Mouse (Mus musculus): ENCODE data around the gene Tmem266. TPM values are rescaled to one million over a fixed set of nuclear protein-coding genes. Genes with fewer than 3 reads are reported as not detected.

The Tmem266 gene
- polyA plus RNA-seq (2012; ENCODE audit: insufficient read depth, insufficient read length, missing spikeins), result not detected in 2 replicates

GRCm38 (mm10) chr9:55326515-55327233 lies at the start of gene Tmem266, which contains the start of gene Nrg4:
Tmem266 (plus strand) TSS chr9:55326913.
Nrg4 (minus strand) TSS chr9:55326844.
- Histone ChIP-seq H3K4me1 (ENCODE audit: control insufficient read depth, insufficient read depth, low read length) (no peaks in the 10 kb centered on the region), H3K27ac (ENCODE audit: insufficient read depth, low read depth, low read length) (no peak within 1 kb of the TSS), H3K4me3 (ENCODE audit: insufficient read depth, low read length) (peak within 1 kb of the TSS; percentile 95)
- TF ChIP-seq CTCF (IDR thresholded peaks at IDR 0.05; ENCODE audit: low read depth, low read length) (no peak), POLR2A (IDR thresholded peaks at IDR 0.05; ENCODE audit: borderline replicate concordance, low read depth, low read length) (no peak)

GRCm38 (mm10) chr9:55277562-55277961 lies 49.2 kb upstream of the Tmem266 start:
- peaks cover 1% of the 10 kb centered on the region for H3K4me1 ChIP-seq (ENCODE audit: control insufficient read depth, insufficient read depth, low read length)
- no peak overlapping the region for H3K4me3 ChIP-seq (ENCODE audit: insufficient read depth, low read length)
- TF ChIP-seq POLR2A (IDR thresholded peaks at IDR 0.05; ENCODE audit: borderline replicate concordance, low read depth, low read length) (no peak), CTCF (IDR thresholded peaks at IDR 0.05; ENCODE audit: low read depth, low read length) (no peak)
- no peak overlapping the region for H3K27ac ChIP-seq (ENCODE audit: insufficient read depth, low read depth, low read length)

DNA sequence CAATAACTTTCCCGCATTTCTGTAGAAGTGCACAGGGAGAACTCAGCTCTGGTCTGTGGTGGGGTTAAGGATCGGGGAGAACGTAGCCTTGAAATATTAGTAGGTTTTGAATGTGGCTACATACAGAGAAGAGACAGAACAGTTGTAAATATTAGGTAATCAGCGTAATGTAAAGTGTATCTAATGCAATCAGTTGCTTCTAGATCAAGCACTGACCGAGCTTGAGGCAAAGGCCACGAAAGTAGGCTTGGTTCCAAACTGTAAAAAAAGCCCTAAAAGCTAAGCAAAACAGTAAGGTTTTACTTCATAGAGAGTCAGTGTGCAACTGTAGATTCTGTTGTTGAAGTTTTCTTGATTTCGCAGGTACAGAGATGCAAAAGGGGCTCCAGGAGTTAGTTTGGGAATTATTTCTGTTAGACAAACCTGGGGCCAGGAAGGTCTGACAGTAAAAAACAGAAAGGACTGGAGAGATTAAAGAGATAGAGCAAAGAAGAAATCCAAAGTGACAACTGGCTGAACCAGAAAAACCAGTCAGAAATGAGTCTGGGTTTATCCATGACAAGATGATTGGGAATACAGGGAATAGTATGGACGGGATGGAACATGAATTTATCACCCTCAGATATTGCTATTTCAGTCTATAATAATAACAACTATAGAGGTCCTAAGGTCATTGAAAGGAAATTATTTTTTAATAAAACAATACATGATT lies 47.4 kb upstream of the Tmem266 start:
- H3K4me1 ChIP-seq (ENCODE audit: control insufficient read depth, insufficient read depth, low read length), result no peaks in the 10 kb centered on the region
- no peak overlapping the region for H3K4me3 ChIP-seq (ENCODE audit: insufficient read depth, low read length)
- TF ChIP-seq POLR2A (IDR thresholded peaks at IDR 0.05; ENCODE audit: borderline replicate concordance, low read depth, low read length) (no peak), CTCF (IDR thresholded peaks at IDR 0.05; ENCODE audit: low read depth, low read length) (no peak)
- H3K27ac ChIP-seq (ENCODE audit: insufficient read depth, low read depth, low read length), result no peak overlapping the region

DNA sequence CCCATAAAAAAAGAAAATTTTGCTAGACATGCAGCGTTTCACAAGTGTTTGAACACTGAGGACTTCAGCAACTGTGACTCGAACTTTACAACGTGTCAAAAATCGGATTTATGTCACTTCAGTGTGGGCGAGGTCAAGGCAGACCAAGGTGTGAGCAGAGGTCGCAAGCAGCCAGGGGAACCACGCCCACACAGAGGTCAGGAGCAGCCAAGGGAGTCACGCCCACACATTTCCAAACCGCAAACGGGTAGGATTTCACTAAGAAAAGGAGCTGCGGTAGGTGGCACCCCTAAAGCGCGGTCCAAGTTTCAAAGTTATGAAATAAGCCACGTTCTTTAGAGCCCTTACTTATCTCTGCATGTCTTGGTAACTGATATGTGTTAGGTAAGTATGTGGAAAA lies 43.2 kb upstream of the Tmem266 start:
- H3K27ac ChIP-seq (ENCODE audit: insufficient read depth, low read depth, low read length), result no peak overlapping the region
- peaks cover 3% of the 10 kb centered on the region; the same call in 1 of the 2 replicates for H3K4me1 ChIP-seq (ENCODE audit: control insufficient read depth, insufficient read depth, low read length)
- H3K4me3 ChIP-seq (ENCODE audit: insufficient read depth, low read length), result no peak overlapping the region
- TF ChIP-seq CTCF (IDR thresholded peaks at IDR 0.05; ENCODE audit: low read depth, low read length), result no peak
- TF ChIP-seq POLR2A (IDR thresholded peaks at IDR 0.05; ENCODE audit: borderline replicate concordance, low read depth, low read length), result no peak

DNA sequence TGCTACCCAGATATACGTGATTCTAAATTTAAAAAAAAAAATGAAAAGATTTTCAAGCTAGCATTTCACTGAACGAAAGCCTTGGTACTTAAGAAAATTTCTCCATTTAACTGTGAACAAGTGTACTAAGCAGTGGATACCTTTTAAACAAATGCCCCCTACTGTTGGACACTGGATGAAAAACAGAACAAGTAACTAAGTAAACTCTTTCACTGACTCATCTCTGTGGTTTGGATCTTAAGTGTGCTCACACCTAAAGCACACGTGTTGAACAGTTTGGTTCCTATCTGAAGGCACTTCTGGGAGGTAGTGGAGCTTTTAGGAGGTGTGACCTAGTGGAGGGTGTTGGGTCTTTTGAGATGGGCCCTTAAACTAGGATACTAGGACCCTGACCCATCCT lies 41.5 kb upstream of the Tmem266 start:
- Histone ChIP-seq H3K4me1 (ENCODE audit: control insufficient read depth, insufficient read depth, low read length) (peaks cover 3% of the 10 kb centered on the region; the same call in 1 of the 2 replicates), H3K27ac (ENCODE audit: insufficient read depth, low read depth, low read length) (no peak overlapping the region), H3K4me3 (ENCODE audit: insufficient read depth, low read length) (no peak overlapping the region)
- TF ChIP-seq POLR2A (IDR thresholded peaks at IDR 0.05; ENCODE audit: borderline replicate concordance, low read depth, low read length) (no peak), CTCF (IDR thresholded peaks at IDR 0.05; ENCODE audit: low read depth, low read length) (no peak)

GRCm38 (mm10) chr9:55289475-55290198 lies 37.1 kb upstream of the Tmem266 start:
- Histone ChIP-seq H3K4me1 (ENCODE audit: control insufficient read depth, insufficient read depth, low read length) (peaks cover 3% of the 10 kb centered on the region; the same call in 1 of the 2 replicates), H3K4me3 (ENCODE audit: insufficient read depth, low read length) (no peak overlapping the region), H3K27ac (ENCODE audit: insufficient read depth, low read depth, low read length) (no peak overlapping the region)
- no peak for TF ChIP-seq POLR2A (IDR thresholded peaks at IDR 0.05; ENCODE audit: borderline replicate concordance, low read depth, low read length)
- no peak for TF ChIP-seq CTCF (IDR thresholded peaks at IDR 0.05; ENCODE audit: low read depth, low read length)

- no peak overlapping the region for H3K27ac ChIP-seq (ENCODE audit: insufficient read depth, low read depth, low read length)
- H3K4me3 ChIP-seq (ENCODE audit: insufficient read depth, low read length), result no peak overlapping the region
- peaks cover 9% of the 10 kb centered on the region for H3K4me1 ChIP-seq (ENCODE audit: control insufficient read depth, insufficient read depth, low read length)
- TF ChIP-seq CTCF (IDR thresholded peaks at IDR 0.05; ENCODE audit: low read depth, low read length), result no peak
Observed at GRCm38 (mm10) chr9:55291966-55292365, 34.7 kb upstream of the Tmem266 start.

DNA sequence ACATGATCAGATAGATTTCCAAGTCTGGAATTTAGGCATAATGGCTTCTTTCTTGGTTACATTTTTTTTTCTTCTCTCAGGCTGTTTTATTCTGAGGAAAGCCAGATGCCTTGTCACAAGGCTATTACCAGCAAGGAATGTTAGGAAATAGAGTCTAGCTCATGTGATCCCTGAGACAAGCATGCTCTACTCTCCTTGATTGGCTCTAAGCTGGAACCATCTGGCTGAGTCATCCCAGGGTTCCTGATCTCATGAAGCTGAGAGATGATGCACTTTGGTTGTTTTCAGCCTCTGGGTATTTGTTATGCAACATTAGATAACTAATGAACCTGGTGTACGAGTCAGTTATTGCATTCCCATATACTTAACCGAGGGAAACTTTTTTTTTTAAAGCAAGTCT lies 30.5 kb upstream of the Tmem266 start:
- Histone ChIP-seq H3K4me1 (ENCODE audit: control insufficient read depth, insufficient read depth, low read length) (peaks cover 15% of the 10 kb centered on the region), H3K4me3 (ENCODE audit: insufficient read depth, low read length) (no peak overlapping the region), H3K27ac (ENCODE audit: insufficient read depth, low read depth, low read length) (peak overlapping the region; percentile 98)
- TF ChIP-seq CTCF (IDR thresholded peaks at IDR 0.05; ENCODE audit: low read depth, low read length) (no peak), POLR2A (IDR thresholded peaks at IDR 0.05; ENCODE audit: borderline replicate concordance, low read depth, low read length) (no peak)

- Histone ChIP-seq H3K4me1 (ENCODE audit: control insufficient read depth, insufficient read depth, low read length) (peaks cover 47% of the 10 kb centered on the region), H3K27ac (ENCODE audit: insufficient read depth, low read depth, low read length) (peak overlapping the region; percentile 97), H3K4me3 (ENCODE audit: insufficient read depth, low read length) (no peak overlapping the region)
- no peak for TF ChIP-seq POLR2A (IDR thresholded peaks at IDR 0.05; ENCODE audit: borderline replicate concordance, low read depth, low read length)
- TF ChIP-seq CTCF (IDR thresholded peaks at IDR 0.05; ENCODE audit: low read depth, low read length), result no peak
Observed at GRCm38 (mm10) chr9:55307066-55307465, 19.6 kb upstream of the Tmem266 start.

All from bone marrow macrophage, adult 2 months (primary cell).